Mouse (Mus musculus) frontal cortex, postnatal 36 days (tissue): ENCODE measurements around the gene Sema4c.
"Not testable (repeated sequence)": the region's sequence is repeated elsewhere in the genome, so short reads cannot be mapped to it uniquely, and the experiment has no call there.

Experiments
- DNase-seq, 2 experiments: peaks; one replicate each; pipeline ENCODE4 v3.0.0; 2022; ENCODE audit warnings: low spot score in 2 of 2

The Sema4c gene

DNA sequence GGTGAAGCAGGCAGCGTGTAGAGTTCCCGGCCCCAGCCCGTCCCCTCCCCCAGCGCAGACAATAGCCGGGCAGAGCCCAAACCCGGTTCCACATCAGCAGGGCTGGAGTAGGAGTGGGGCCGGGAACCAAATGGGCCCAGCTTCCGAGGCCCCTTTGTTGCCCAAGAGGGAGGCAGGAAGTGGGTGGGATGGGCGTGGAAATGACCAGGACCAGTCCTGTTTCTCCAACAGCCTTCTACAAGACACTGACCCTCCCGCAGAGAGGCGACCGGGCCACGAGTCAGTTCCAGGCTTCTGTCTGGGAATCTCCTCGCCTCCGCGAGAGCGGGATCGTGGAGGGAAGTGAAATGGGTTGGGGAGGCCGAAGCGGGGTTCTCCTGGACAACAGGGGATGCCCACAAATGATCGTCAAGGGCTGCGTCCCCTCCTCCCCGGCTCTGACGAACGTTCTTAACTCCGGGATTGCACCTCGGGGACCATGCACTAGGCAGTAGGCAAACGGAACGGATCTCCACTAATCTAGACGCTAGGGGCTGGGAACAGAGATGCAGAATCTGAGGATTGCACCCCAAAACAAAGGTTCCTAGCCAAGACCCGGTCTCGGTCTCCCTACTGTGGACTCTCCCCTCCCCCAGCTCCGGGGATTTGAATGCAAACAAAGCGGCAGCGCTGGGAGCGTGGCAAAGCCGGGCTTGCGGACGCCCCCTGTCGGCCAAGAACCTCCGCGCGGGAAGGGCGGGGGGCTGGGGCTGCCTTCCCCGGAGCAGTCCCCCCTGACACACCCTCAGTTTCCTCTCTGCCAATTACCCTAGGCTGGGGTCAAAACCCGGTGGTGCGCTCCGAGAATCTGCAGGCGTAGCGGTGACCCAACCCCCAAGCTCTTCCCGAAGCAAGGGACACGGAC lies 1.3 kb downstream of the Sema4c start:
- peak; percentile 92 to 94 for DNase-seq

DNA sequence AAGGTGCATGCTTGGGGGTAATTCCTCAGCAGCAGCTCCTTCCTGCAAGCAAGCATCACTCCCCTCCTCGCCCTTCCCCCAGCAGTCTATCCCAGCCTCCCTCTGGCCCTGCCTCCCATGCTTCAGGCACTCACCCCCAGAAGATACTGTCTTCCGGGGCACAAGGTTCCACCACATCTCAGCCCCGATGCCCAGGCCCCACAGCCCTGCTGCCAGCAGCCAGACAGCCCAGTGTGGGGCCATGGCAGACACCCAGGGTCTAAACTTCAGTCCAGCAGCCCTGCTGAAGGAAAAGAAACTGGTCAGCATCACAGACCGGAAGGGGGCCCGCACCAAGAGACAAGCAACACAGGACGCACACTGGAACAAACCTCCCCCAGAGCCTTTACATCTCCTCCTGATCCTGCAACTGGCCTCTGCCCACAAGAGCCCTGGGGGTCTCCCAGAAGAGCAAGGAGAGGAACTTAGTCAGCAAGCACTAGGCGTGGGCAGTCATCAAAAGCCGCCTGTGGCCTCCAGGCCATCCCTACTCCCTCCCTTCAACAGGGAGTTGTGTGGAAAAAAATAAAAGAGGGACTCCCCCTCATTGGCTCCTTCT lies 2.3 kb downstream of the Sema4c start:
- no peak for DNase-seq

DNA sequence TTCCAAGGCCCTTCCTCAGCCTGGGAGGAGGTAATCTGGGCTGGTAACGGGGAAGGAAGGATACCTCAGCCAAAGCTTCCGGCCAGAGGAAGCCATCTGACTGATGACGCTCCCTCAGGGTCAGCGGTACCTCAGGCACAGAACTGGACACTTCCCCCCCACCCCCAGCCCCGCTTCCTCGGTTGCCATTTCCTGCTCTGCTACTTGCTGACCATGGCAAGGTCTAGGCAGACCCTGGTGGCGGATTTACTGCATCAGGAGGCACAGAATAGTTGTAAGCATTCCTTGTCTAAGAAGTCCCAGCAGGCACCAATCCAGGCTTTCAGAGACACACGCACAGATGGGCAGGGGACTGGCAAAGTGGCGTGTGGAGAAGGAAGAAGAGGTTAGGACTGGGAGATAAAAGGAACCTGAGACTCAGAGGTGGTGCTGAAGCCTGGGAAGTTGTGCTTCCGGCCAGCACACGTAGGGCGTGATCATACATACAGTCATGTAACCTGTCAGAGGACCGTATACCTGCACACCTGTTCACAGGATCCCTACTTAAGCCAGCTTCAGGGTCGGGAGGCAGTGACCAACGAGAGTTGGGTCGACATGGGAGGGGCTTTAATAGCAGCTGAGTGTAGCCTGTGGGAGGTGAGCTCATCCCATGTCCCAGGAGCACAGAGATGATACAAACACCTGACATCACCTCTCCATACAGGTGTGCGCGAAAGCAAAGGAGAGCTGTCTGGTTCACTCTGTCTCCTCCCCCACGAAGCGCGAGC lies 3.3 kb downstream of the Sema4c start:
- no peak for DNase-seq

DNA sequence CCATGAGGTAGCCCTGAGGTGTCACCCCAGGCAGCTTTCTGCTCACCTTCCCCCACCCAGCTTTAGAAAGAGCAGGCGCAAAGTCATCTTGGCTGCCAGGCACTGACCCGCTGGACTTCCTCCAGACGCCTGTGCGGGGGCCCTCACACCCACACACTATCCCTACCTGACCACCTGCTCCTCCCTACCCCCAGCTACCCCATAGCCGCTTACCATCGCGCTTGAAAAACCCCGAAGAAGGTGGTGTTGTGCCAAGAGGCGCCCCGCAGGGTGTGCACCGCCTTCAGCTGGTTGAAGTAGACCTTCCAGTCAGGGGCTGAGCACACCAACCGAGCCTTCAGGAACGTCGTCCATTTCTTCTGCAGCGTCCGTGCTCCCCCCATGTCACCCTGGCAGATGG lies 5.6 kb downstream of the Sema4c start:
- DNase-seq: no peak

DNA sequence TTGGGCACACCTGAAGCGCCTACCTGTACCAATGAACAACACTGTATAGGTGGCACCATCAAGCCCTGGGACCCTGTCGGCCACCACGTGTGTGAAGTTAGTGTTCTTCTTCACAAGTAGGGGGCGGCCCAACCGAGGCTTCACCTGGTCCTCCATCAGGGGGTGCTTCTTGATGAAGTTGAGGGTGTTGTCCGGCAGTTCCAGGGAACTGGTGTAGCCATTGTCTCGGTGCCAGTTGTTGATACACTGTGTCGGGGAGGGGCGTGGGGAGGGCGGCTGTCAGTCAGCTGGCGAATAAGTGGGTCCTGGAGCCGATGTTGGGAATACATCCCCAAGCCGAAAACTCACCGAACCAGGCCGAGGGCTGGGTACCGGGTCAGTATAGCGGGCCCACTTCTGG lies 6.2 kb downstream of the Sema4c start:
- no peak for DNase-seq

DNA sequence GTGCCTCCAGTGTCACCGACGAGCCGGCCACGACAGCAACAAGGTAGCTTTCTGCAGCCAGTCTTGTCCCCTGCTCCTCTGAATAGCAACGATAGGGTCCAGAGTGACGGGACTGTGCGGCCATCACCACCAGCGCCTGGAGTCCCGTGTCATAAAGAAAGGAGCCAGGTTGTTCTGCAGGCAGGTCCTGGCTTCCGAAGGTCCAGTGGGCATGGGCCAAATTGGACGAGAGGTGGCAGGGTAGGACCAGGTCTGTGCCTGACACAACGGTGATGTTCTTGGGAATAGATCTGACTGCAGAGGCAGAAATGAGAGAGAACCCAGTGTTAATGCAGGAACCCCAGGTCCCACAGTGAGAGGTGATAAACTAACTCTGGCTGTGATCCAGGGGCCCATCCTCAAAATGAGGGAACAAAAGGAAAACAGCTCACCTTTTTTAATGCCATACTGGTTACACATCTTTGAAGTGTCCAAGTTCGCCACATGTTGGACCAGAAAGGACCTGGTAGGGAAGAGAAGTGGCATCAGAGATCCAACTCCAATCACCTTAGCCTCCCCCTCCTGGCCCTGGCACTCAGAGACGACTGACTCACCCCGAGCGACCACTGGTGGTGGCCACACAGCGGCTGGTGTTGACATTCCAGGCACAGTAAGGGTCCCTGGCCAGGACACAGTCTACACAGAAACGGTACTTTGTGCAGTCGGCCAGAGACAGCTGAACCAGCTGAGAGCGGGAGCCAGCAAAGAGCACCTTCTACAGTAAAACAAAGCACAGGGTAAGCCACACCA lies 7.9 kb downstream of the Sema4c start:
- no peak for DNase-seq

DNA sequence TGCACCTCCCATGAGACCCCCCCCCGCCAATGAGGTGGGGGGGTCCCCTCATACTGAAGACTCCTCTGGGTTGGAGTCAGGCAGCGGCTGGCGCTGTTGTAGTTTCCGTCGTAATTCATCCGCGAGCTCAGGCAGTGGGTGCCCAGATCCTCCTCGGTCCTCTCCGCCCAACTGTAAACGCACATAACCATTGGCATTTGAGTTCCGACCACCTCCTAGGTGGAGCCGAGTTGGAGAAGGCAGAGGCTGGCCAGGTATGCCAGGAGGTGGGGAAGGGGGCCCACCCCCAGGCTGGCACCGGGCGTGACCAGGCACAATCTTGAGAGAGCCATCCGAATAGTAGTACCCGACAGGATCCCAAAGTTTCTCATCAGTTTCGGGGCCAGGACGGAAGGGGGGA lies 8.7 kb downstream of the Sema4c start:
- DNase-seq: no peak

DNA sequence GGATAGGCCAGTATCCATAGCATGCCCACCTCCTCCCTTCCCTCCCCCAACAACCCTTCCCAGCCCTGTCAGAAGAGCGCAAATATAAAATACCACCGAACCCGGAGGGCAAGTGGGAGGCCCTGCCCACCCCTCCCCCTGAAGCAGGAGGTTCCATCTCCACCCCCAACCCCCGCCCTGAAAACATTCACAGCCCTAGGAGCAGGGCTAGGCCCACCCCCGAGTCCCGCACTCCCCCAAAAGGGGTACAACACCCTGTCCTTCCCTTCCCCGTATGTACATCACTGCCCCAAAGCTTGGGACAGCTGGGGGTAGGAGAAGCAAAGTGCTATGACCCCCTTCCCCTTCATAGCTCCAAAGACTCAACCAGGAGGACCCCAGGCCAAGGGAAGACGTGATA lies 9.4 kb downstream of the Sema4c start:
- DNase-seq: no peak

DNA sequence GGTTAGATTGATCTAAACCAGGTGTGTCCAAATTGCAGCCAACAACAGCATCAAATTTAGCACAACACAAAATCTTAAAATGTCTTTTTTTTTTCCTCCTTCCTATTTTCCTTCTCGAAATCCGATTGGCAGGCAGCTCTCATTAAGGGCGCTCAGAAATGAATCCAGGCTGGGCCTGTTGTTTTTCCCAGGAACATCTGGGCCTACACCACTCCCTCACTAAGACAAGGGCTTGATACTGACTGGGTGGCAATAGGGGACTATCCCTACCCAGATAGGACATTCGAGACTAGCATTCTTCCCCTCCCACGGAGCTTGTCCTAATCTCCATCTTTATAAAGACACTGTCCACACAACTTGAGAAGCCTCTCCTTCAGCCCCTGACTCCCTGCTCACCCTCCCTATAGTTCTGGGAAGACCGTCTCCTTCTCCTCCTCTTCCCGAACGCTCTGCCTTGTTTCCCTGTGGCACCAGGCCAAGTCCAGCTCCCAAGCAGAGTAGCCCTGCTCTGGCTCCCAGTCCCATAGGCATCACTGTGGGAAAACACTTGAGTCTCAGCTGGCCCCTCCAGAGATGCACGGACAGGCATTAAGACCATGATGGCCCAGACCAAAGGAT lies 10.1 kb downstream of the Sema4c start:
- DNase-seq: peak in 1 of 2 experiments; percentile 33

DNA sequence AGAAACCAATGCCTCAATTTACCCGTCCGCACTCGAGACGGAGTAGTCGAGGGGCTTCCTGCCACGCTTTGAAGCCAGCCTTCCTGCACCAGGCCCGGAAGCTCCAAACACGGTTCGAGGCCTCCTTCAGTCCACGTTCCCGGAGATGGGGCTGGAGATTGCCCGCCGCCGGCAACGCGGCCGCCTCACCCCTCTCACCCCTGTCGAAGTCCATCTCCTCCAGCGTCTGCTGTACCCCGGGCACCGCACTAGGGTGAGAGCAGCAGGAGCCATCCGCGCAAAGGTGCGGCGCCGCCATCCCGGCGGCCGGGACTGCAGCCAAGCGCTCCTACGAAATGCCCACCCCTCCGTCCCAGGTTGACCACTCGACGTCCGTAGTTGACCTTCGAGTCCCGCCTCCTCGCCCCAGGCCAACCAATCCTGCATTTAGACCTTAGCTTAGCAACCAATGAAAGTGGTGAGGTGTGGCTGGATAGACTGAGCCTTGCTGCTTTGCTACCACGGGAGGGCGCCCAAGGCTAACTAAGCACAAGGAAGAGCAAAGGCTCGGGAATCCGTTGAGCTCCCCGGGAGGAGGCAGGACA lies 11.2 kb downstream of the Sema4c start, which contains the start of gene Ankrd39:
Gene Ankrd39 (minus strand): TSS at position 558 of the 584 bp plus-strand sequence.
- peak; percentile 96 to 98 for DNase-seq

DNA sequence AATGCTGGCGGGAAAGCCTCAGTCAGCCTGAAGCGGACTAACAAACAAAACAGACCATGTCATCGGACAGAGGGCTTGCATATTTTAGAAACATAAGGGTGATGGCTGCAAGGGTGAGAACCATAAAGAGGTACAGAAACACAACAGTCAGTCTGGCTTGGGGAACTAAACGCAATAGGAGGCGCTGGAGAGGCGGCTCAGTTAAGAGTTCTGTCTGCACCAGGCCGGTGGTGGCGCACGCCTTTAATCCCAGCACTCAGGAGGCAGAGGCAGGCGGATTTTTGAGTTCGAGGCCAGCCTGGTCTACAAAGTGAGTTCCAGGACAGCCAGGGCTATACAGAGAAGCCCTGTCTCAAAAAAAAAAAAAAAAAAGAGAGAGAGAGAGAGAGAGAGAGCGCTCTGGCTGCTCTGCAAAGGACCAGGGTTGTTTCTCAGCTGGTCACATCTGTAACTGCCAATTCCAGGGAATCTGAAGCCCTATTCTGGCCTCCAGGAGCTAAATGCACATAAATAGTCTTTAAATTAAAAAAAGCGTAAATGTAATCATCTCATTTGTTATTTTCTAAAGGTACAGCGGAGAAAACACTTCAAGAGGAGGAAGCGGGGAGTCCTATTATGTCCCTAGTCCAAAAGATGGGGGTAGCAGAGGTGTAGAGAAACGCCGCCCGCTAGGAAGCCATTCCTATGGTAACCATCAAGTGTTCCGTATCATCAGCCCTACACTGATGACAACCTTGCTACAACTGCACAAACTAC lies 12.1 kb downstream of the Sema4c start:
- DNase-seq: no peak

DNA sequence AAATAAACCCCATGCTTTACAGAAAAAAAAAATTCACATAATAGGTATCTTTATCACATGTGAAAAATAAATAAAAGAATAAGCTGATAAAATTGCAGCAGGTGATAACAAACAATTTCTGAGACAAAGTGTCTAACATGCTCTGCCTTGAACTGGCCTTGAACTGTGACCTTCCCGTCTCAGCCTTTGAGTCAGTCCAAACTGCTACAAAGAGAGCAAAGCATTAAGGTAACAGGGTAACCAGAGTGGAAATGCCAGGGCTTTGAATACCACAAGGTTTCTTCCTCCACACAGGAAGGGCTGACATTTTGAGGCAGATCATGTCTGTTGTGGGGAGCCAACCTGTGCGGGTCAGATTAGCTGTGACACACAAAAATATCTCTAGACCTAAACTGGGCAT lies 12.8 kb downstream of the Sema4c start:
- no peak for DNase-seq

DNA sequence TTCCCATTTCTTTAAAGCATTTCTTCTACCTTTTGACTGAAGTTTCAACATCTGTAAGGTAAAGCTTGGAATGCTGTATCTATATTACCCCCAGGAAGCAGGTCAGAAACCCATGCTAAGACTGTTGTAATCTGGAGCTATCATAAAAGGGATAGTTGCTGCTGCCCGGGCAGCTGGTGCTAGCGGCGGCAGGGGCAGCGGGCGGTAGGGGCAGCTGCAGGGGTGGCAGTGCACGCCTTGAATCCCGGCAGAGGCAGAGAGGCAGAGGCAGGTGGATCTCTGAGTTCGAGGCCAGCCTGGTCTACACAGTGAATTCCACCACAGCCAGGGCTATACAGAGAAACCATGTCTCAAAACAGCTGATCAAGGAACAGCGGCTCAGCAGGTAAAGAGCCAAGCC lies 15.2 kb downstream of the Sema4c start:
- no peak for DNase-seq

DNA sequence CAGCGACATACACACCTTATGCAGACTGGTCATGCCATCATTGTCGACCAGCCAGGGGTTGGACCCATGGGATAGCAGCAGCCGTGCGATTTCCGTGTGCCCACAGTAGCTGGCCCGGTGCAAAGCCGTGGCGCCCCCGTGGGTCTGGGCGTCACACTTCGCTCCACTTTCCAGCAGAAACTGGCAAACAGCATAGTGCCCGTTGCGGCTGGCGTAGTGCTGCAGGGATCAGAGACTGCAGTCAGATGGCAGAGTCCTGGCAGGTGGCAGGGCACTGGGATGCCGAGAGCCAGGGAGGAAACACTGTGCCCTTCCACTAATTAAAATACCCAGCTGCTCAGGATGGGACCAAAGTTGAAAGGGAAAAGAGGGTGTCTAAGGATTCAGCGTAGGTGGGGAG lies 16.3 kb downstream of the Sema4c start:
- DNase-seq: no peak

DNA sequence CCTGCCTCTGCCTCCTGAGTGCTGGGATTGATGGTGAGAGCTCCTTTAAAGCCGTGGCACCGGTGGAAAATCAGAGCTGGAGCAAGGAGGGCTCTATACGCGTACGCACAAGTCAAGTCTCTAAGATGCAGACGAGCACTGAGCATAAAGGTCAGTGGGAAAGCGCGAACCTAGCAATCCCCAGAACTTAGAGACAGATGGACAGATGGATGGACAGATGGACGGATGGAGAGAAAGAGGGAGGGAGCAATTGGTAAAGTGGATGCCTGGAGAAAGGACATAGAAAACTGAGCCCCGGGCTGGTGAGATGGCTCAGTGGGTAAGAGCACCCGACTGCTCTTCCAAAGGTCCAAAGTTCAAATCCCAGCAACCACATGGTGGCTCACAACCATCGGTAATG lies 17.3 kb downstream of the Sema4c start:
- DNase-seq: no peak

DNA sequence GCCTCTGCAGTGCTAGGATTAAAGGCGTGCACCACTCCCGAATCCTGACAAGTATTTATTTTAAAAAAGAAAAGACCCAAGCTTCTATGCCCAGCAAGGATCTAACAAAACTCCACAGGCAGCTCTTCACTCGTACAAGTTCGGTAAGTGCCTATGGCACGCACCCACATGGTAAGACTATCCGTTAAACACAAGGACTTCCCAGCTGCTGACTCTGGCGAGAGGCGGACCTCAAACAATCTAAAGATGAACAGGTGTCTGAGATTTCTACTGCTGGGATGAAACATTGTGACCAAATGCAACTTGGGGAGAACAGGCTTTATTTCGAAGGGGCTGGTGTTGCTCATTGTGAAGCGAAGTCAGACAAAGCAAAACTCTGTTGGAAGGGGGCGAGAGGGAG lies 18.0 kb downstream of the Sema4c start:
- DNase-seq: no peak

DNA sequence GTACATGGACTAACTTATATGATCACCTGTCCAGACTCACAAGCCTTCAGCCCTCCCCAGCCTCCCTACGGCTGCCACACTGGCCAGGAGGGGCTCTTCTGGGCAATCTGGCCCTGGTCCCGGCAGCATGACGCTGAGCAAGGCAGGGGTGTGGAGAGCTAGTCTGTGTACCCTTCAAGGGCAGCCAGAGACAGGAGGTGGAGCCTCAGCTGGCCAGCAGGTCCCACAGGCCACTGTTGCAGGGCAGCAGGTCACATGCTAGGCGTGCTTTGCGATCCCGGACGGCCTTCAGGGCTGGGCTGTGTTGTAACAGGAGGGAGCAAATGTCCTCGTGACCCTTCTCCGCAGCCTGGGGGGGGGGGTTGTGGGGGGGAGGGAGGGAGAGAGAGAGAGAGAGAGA lies 19.0 kb downstream of the Sema4c start, which contains the start of gene Gm42417:
Gene Gm42417 (minus strand): TSS at position 244 of the 400 bp plus-strand sequence.
- DNase-seq: no peak

DNA sequence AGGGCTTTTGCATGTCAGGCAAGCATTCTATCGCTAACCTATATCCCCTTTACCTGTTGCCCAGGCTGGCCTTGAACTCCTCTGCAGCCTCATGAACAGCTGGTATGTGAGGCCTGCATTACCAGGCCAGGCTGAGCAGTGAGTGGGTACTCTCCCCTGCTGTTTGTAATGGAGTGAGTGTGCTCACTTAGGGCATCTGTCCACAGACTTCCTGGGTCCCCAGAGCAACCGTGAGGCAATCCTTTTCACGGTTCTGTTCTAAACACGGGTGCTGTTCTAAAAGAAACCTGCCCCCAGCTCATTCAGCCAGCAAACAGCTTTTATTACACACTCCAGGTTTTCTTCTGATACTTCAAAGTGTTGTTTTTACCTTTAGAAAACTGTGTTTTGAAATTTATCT lies 19.4 kb downstream of the Sema4c start:
- DNase-seq: no peak

DNA sequence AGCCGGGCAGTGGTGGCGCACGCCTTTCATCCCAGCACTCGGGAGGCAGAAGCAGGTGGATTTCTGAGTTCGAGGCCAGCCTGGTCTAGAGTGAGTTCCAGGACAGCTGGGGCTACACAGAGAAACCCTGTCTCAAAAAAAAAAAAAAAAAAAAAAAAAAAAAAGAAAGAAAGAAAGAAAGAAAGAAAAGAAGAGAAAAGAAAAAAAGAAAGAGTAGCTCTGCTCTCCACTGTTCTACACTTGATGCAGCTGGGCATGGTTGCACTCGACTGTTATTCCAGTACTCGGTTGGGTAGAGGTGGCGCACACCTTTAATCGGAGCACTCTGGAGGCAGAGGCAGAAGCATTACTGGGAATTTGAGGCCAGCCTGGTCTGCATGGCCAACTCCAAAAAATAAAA lies 21.4 kb downstream of the Sema4c start, which contains the start of gene Ankrd23:
Gene Ankrd23 (minus strand): TSS at position 101 of the 400 bp plus-strand sequence.
- not testable (repeated sequence) for DNase-seq

DNA sequence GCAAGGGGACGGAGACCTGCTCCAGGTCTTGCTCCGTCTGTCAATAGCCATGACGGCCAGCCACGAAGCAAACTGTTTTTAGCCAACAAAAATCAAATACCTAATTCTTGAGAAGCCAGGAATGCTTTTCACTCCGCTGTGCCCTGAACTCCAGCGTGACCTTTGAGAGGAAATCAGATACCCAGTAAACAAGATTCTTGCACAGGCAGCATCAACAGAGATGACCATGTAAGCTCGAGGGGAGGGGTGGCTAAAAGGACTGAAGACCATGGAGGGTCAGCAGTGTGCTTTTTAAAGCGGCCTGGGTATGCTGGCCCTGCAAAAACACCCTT lies 21.8 kb downstream of the Sema4c start:
- no peak for DNase-seq
